Mouse (Mus musculus): ENCODE measurements around the gene Nhsl2.

DNA sequence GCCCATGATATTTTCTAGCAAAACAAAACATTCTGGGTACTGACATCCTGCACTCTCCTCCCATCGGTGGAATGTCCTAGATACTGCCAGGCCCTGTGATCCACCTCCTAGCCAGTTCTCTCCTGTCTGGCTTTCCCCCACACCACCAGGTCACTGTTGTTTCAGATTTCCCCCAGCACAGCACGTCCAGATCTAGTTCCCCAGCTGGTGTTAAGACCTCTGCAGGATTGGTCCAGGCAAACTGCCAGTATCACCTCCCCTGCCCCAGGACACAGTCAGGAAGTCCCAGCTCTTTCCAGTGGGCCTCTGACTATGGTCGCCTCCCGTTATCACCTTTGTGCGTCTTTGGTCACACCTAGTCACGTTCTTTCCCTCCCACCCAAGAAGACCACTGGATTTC lies 134.5 kb downstream of the Nhsl2 start:
- TF ChIP-seq CTCF (IDR thresholded peaks at IDR 0.05; ENCODE audit: control insufficient read depth, insufficient read depth, low read length): no peak
- no peak for TF ChIP-seq POLR2A (IDR thresholded peaks at IDR 0.05; ENCODE audit: borderline replicate concordance, control insufficient read depth, low read depth, low read length)

Data from bone marrow, adult 2 months (tissue).